Mouse (Mus musculus): Measurements from ENCODE around the gene Arl4c.

Gene Arl4c

DNA sequence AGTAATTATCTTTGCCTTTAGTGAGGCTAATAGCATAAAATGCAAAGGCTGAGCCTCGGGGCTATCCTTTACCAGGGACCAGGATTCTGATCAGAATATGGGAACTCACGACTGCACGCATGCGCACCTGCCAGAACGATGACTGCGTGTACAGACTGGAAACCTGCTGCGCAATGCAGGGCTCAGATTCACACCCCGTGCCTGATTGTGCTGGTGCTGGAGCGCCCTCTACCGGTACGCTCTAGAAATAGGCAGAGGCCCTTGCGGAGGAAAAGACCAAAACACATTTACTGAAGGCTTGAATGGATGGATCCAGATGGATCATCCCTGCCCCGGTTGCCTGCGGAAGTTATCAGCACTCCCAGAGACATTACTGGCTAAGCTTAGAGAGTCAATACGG, 3.8 kb upstream of the Arl4c start:
- in situ Hi-C loops (cut with MboI, MseI): loop anchor here (5.0 to 25.0 kb wide), 5 partner anchors 143 to 568 kb away; partner anchors contain the start of gene Ugt1a6a (in 1 of the 2)

DNA sequence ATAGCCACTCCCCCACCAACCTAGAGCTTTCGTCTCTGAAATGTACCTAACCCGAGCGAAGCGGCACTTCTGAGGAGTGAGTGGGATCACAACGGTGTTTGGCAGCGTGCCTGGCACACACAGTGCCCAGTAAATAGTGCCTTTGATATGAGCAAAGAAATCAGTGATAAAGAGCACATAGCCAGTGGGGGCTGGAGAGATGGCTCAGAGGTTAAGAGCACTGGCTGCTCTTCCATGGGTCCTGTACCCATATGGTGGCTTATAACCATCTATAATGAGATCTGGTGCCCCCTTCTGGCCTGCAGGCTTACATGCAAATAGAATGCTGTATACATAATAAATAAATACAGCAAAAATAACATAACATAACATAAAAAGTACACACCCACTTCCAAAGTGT, 3.0 kb upstream of the Arl4c start:
- in situ Hi-C loops (cut with MboI, MseI): loop anchor here (5.0 to 25.0 kb wide), 5 partner anchors 143 to 568 kb away; partner anchors contain the start of gene Ugt1a6a (in 1 of the 2)

DNA sequence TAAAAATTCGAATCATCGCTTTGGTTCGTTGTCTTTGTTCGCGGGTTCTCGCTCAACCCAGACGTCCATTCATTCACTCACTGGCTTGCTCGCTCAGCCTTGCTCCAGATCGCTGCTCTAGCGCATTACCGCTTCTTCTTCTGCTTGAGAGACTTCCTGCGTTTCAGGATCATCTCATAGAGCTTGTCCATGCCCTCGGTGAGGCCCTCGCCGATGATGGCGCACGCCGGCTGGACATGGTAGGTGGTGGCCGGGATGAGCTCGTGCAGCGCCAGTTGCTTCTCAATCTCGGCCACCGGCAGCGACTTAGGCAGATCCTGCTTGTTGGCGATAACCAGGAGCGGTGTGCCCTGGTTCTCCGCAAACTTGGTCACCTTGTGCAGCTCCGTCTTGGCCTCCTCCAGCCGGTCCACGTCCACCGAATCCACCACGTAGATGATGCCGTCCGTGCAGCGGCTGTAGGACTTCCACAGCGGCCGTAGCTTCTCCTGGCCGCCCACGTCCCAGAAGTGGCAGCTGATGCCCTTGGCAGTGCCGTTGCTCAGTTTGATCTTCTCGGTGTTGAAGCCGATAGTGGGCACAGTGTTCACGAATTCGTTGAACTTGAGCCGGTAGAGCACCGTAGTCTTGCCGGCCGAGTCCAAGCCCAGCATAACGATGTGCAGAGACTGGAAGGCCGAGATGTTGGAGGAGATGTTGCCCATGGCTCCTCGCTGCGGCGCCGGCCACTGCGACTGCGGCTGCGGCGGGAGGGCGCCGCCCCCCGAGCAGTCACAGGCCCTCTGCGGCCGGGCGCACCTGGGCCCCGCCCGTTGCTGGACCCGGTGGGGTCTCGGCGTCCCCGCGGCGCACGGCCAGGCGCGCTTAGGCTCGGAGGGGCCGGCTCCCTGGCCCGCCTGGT, 810 bp downstream of the Arl4c start:
- in situ Hi-C loops (cut with MboI, MseI): loop anchor here (25.0 kb wide), 2 partner anchors 514 to 564 kb away; partner anchors contain the start of gene Ugt1a6a (in 1 of the 2)

DNA sequence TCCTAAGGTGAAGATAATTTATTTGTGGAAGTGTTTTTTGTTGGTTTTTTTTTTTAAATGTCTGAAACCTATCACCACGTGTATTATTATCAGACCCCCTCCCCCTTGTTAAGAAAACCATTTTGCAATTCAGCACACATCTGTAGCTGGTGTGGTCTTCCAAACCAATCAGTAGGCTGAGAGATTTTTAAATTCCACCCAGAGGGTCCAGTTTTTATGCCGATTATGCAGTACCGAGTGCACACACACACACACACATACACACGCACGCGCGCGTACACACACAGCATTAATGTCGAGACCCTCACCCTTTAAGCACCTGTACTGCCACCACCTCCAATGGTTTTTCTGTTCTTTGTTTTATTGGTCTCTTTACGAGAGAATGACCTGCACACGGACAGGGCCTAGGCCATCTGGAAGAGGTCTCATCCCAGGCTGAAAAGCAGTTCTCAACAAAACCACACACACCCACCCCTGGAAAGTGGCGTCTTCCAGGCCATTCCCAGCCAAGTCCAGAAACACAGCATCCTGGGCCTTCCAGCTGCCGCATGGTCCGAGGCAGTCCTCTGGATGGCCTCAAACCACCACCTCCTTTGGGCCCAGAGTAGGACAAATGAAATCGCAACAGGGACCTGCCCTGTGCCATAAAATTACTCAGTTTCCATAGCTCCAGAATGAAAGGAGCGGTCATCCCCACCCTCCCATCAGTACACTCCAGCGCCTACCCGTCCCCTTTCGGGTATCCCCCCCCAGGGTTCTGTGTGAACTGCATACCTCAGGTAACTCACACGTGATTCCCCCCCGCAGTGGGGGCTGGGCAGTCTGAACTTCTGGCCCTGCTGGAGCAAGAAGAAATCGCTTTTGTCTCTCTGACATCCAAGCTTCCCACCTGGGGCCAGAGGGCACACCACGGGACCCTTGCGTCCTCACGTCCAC, 1.9 kb downstream of the Arl4c start:
- in situ Hi-C loops (cut with MboI, MseI): loop anchor here (5.0 to 25.0 kb wide), 4 partner anchors 513 to 1063 kb away; partner anchors contain the start of genes Dgkd (in 1 of the 2) and Ugt1a6a (in 1 of the 2)

DNA sequence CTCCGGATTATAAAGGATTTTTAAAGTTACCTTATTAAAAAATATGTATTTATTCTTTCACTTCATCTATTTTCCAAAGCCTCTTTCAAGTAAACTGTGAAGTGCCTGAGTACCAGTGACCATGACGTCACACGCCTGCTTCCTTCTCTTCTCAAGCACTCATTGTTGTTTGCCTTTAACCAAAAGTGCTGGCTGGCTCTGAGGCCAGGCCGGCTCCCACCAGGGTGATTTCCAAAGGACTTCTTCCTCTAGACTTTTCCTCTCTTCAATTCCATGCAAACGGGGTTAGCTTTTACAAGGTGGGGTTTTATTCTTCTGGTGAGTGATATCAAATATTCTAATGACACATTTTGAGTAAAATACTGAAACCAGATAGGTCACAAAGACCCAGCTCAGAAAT, 2.6 kb downstream of the Arl4c start:
- in situ Hi-C loops (cut with MboI, MseI): loop anchor here (5.0 to 25.0 kb wide), 2 partner anchors 837 to 1062 kb away; partner anchors contain the start of gene Dgkd (in 1 of the 2)

DNA sequence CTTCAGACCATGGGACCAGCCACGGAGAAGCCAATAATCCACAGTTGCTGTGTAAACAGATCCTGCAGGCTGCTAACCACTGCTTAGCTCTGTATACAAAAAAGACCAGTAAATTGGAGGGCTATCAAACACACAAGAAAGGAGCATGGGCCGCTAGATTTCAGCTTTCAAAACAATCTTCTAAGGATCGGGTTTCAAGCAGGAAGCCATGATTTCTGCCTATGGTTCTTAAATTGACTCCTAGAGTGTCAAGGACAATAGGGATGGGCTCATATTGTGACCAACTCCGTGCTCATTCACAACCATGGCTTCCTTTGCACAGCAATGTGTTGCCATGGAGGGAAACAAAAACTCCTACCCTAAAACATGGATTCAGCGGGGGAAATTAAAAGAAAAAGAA, 3.1 kb downstream of the Arl4c start:
- in situ Hi-C loops (cut with MboI, MseI): loop anchor here (5.0 to 25.0 kb wide), 2 partner anchors 837 to 1062 kb away; partner anchors contain the start of gene Dgkd (in 1 of the 2)

DNA sequence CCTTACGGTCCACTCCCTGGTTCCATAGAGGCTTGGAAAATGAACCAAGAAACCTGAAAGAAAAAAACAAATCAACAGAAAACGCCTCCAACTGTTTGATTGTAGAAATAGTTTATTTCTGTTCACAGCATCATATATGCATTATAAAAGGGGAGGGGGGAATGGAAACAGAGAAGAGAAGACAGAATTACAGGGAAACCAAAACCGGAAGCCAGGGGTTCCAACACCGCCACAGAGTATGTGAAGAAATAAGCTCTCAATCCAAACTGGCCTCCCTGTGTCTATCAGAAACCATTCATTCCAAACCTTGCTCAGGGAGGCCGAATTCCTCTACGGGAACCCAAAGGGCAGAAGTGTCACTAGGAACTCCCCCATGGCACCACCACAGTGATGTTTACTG, 3.9 kb downstream of the Arl4c start:
- in situ Hi-C loops (cut with MboI, MseI): loop anchor here (5.0 to 25.0 kb wide), 2 partner anchors 836 to 1061 kb away; partner anchors contain the start of gene Dgkd (in 1 of the 2)

DNA sequence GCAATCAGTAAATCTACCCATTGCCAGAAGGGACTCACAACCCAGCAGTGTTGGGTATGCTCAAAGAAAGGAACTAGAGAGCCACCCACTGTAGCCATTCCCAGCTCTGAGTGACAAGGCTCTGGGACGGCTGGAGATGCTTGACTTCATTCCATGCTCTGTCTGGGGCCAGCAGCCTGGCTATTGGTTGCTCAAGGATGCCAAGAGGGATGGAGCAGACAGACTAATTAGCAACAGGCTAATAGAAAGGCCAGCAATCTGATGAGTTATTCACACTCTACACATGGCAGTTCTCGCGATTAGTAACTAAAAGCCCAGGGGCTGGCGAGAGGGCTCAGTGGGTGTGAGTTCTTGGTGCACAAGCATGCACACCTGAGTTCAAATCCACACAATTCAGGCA, 5.6 kb downstream of the Arl4c start:
- in situ Hi-C loops (cut with MboI, MseI): loop anchor here (5.0 to 25.0 kb wide), 2 partner anchors 834 to 1059 kb away; partner anchors contain the start of gene Dgkd (in 1 of the 2)

DNA sequence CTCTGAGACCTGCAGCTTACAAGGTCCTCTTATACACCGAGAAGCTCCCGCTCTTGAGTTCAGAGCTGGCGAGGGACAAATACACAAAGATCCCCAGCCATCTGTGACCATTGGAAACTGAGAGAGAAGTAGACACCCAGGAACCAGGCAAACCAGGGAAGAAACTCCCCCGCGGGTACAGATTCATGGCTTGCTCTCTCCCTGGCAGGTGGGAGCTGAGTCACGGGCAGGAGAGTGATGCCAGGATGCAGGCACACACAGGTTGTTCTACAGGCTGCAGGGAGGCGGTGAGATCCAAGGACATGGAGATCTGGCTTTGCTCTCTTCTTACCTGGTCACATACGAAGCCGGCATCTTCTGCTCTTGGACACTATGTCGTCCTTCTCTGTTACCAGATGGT, 7.7 kb downstream of the Arl4c start:
- in situ Hi-C loops (cut with MboI, MseI): loop anchor here in 1 of 2 experiments (5.0 to 25.0 kb wide), 2 partner anchors 42 to 832 kb away; partner anchors contain the start of gene Dgkd

DNA sequence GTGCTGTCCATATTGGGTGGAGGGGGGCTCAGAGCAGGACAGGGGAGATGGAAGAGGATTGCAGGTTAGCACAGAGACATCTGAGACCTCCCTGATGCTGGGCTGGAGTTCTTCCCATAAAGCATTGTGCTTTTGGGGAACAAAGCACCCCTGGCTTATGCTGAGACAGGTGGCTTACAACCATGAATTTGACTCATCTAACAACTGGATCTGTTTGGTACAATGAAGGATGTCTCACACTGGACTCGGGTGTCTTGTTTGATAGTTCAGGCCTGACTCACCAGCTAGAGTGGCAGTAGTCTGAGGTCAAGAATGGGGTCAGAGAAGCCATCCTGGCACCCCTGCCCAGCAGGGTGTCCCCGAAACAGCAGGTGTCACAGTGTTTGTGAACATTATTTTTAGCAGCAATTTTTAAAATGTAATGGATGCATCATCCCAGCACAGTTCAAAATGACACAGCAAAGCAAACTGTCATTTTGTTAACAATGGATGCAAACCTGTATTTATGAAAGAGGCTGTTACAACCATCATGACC, 9.7 kb downstream of the Arl4c start:
- in situ Hi-C loops (cut with MboI, MseI): loop anchor here in 1 of 2 experiments (5.0 to 25.0 kb wide), 2 partner anchors 40 to 830 kb away; partner anchors contain the start of gene Dgkd

DNA sequence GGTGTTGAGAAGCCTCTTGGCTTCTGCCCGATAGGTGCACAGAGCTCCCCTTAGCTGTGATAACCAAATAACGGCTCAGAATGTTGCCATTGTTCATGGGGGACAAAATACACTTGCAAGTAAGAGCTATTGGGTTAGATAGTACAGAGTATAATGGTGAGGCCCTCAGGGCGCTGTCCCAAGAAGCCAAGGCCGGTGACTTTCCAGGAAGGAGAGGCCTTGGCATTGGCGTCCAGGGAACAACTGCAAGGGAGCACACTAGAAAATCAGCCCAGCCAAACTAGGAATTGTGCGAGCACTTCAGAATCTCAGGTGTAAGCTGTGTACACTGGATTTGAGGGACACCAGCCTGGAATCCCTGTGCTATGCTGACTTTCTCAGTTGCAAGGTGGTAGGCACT, 11.4 kb downstream of the Arl4c start:
- in situ Hi-C loops (cut with MboI, MseI): loop anchor here in 1 of 2 experiments (5.0 to 25.0 kb wide), 2 partner anchors 38 to 828 kb away; partner anchors contain the start of gene Dgkd

DNA sequence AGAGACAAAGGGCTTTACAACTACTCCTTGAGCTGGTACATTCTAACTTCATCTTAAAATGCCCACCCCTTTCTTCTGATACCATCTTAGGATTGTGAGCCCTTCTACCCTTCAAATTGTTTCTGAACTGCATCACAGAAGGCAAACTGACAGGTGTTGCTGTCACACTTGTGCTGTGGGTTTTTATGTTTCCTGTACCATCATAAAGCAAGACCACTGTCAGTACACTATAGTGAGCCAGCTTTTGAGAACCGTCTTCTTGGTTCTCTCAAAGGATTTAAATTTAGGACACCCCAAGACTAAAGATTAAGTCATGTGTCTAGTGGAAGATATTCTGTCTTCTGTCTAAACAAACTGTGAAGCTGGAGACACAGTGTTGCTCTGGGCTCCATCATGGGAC, 17.3 kb downstream of the Arl4c start:
- in situ Hi-C loops (cut with MboI, MseI): loop anchor here (5.0 to 25.0 kb wide), 2 partner anchors 52 to 822 kb away; partner anchors contain the start of gene Dgkd (in 1 of the 2)

DNA sequence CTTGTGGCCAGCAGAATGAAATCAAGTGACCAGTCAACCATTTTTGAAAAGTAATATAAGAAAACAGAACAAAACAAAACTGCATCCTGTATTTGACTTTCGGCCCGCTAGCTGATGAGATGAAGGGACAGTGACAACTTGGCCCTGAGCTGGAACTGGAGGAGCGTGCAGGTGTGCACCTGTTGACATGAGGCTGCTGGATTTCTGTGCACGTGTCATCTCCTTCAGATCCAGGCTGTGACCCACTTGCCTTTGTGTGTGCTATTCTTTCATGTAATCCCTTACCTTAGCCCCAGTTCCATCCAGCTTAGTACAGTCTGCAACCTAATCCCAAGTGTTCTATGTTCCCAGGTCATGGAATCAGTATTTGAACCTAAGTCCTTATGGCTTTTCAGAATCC, 20.4 kb downstream of the Arl4c start:
- in situ Hi-C loops (cut with MboI, MseI): loop anchor here (5.0 to 25.0 kb wide), 2 partner anchors 49 to 819 kb away; partner anchors contain the start of gene Dgkd (in 1 of the 2)

DNA sequence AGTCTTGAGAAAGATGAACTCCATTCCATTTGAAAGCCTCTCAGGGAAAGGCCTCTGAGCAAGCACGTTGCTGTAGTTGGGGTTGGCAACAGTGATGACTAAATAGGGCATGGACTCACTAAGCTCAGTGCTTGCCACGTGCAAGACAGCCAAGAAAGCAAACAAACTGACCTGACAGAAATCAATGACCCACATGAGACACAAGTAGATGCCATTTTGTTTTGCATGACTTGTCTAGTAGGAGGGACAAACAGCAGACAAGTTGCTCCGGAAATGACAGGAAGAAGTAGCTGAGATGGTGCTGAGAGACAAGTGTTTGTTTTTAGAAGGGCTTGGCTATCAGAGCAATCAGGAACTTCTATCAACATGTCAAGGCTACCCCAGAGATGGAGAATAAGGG, 21.2 kb downstream of the Arl4c start:
- in situ Hi-C loops (cut with MboI, MseI): loop anchor here (5.0 to 25.0 kb wide), 2 partner anchors 49 to 819 kb away; partner anchors contain the start of gene Dgkd (in 1 of the 2)

DNA sequence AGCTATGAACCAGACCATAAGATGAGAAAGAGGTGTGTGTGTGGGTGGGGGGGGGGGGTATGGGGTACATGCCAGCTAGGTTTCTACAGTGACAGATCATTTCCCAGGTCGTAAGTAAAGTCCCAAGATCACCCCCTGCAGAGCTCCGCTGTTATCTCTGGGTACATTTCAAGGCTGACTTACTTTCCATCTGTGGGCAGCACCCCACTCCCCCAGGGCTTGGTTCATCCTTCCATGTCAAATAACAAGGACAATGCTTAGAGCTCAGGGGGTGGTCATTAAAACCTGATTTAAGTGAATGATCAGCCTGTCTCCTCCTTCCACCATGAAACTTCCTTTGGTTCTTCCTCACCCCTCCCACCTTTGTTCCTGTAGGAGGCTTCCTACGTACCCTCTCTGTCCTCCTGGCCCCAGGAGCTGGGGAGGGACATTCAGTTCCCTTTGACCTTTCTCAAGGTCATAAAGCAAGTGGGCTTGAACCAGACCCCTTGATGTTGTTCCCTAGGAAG, 23.7 kb downstream of the Arl4c start:
- in situ Hi-C loops (cut with MboI, MseI): loop anchor here in 1 of 2 experiments (25.0 kb wide), 1 partner anchor 816 kb away; the partner anchor contains the start of gene Dgkd

DNA sequence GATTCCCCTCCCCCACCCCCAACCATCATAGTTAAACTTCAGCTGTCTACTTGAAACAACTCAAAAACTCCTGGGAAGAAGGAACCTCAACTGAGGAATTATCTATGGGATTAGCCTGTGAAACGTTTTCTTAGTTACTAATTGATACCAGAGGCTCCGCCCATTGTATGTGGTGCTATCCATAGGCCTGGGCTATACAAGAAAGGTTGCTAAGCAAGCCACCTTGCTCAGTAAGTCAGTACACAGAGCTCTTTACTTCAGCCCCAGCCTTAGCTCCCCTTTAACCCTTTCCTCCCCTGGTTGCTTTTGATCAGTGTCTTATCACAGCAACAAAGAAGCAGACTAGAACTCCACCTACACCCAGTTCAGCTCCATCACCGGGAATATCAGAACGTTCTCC, 31.2 kb downstream of the Arl4c start:
- in situ Hi-C loops (cut with MboI, MseI): no loop called here

DNA sequence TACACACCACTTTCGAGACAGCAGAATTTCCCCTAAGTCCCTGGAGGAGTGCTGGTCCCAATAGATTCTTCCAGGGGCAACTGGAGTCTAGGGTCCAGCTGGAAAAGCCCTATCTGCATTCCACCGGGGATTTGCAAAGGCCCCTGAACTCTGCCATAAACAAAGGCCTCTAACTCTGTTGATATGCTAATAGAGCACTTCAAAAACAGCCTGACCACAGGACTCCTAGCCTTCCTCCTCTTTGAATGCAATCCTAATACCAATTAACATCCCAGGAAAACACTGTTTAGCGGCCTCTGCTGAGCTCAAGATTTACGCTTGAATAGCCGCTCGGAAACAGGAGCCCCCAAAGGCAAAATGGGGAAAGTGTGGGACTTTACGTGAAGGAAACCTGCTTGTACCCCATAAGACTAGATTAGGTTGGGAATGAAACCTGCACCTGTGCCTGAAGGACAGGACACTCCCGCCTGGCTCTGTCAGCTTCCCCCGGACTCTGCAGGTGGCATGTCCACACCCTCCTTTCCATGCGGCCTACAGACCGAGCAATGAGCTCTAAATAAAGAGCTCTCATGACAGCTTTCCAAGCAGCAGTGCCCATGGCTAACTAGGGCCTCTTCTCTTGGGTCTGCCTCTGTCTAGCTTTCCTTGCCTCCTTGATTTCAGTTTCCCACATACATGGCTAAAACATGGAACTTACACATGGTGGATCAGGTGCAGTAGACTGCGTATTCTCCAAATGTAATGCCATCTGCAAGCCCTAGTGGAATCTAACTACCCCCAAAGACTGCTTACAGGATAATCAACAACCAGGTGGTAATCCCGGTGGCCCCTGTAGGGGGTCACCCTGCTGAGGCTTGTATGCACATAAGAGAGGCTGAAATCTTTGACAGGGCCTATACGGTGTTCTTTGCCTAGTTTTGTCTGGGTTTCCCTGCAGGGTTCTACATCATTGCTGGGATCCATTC, 32.9 kb downstream of the Arl4c start:
- in situ Hi-C loops (cut with MboI, MseI): no loop called here

DNA sequence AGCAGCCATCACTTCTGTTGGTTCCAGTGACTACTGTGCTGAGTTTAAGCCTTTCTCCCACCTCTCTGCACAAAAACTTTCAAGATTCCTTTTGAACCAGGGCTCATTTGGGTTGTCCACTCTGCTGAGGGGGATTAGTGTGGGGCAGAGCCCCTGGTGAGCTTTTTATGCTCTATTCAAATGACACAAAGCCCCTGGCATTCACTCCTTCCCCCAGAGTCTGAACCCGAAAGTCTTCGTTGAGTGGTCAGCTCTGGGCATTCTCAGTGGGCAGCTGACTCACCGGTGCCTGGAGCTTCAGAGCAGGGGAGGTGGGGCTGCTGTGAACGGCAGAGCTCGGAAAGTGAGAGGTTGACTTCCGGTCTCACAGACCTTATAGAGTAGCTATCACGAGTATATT, 33.7 kb downstream of the Arl4c start:
- in situ Hi-C loops (cut with MboI, MseI): no loop called here

DNA sequence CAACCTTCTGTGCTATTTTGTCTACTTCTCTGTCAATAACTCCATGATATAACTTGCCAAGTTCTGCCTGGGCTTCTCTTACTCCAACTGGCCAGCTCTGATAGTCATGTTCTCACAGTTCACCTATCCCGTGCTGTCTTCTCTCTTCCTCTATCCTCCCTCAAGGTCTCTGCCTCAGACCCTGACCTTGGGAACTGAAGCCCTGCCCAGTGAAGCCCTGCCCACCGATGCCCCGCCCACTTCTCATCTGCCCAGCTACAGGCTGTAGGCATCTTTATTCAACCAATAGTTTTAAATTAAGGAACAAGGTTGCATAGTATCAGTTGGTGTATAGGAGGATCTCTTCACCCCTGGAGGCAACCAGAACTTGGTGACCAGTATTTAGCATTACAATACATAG, 37.4 kb downstream of the Arl4c start:
- in situ Hi-C loops (cut with MboI, MseI): no loop called here

Measured in T-helper 17 cell (primary cell).